Mouse (Mus musculus): Measurements from ENCODE around the gene Bglap2. TPM values are rescaled to one million over a fixed set of nuclear protein-coding genes. Genes with fewer than 3 reads are reported as not detected.
"Not testable (repeated sequence)": the region's sequence is repeated elsewhere in the genome, so short reads cannot be mapped to it uniquely, and the experiment has no call there.

The Bglap2 gene
- total and polyA plus RNA-seq, 2 experiments from 2014 or later: not detected

GRCm38 (mm10) chr3:88366830-88367428, 11.6 kb downstream of the Bglap2 start:
- H3K27me3 ChIP-seq (ENCODE audit: insufficient read depth, low read length); H3K4me1 ChIP-seq (ENCODE audit: insufficient read depth, low read length); H3K9me3 ChIP-seq (ENCODE audit: low read length); H3K36me3 ChIP-seq (ENCODE audit: insufficient read depth, low read length); H3K27ac ChIP-seq; H3K4me3 ChIP-seq (ENCODE audit: low read length); H3K9ac ChIP-seq (replicated peaks; ENCODE audit: low read length); DNase-seq (ENCODE audit: low spot score): not testable (repeated sequence)
- ATAC-seq: peak; percentile 76
- 3% methylated on average over 13 of the region's 22 CpGs for WGBS
- H3K4me2 ChIP-seq (ENCODE audit: low read depth, low read length): peak overlapping the region; percentile 18; the same call in 1 of the 2 replicates

DNA sequence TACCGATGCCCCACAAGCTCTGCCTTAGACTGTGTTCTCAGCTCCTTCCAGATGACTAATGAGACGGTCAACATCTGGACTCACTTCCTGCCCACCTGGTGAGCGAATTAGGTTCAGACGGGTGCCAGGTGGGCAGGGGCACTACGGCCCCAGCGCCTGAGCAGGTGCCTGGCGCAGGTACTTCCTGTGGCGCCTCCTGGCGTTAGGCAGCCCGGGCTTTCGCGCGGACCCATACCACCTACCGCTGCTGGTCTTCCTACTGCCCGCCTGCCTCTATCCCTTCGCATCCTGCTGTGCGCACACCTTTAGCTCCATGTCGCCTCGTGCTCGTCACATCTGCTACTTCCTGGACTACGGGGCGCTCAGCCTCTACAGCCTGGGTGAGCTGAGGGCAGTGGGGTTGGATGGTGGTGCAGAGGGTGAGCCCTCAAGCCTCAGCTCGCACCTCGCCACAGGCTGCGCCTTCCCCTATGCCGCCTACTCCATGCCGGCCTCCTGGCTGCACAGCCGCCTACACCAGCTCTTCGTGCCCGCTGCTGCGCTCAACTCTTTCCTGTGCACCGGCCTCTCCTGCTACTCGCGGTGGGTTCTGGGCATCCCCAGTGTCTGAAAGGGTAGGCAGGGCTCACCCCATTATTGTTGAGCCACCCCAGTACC, 12.7 kb downstream of the Bglap2 start:
- DNase-seq (ENCODE audit: low spot score) (no peak), ATAC-seq (no peak)
- Histone ChIP-seq H3K4me1 (ENCODE audit: insufficient read depth, low read length) (no peaks in the 10 kb centered on the region), H3K9me3 (ENCODE audit: low read length) (no peaks in the 10 kb centered on the region), H3K4me3 (ENCODE audit: low read length) (no peak overlapping the region), H3K4me2 (ENCODE audit: low read depth, low read length) (no peak overlapping the region), H3K27me3 (ENCODE audit: insufficient read depth, low read length) (no peaks in the 10 kb centered on the region), H3K36me3 (ENCODE audit: insufficient read depth, low read length) (peaks cover 12% of the 10 kb centered on the region), H3K27ac (no peak overlapping the region), H3K9ac (replicated peaks; ENCODE audit: low read length) (no peak overlapping the region)
- no peak for TF ChIP-seq CTCF (IDR thresholded peaks at IDR 0.05; ENCODE audit: low read depth)
- WGBS: 42% methylated on average over 34 of the region's 34 CpGs

- DNase-seq (ENCODE audit: low spot score): peak; percentile 27
- Histone ChIP-seq H3K9ac (replicated peaks; ENCODE audit: low read length) (no peak within 1 kb of the TSS), H3K27ac (peak within 1 kb of the TSS; percentile 59), H3K9me3 (ENCODE audit: low read length) (no peaks in the 10 kb centered on the region), H3K4me3 (ENCODE audit: low read length) (no peak within 1 kb of the TSS), H3K36me3 (ENCODE audit: insufficient read depth, low read length) (peaks cover 27% of the 10 kb centered on the region), H3K4me1 (ENCODE audit: insufficient read depth, low read length) (no peaks in the 10 kb centered on the region), H3K4me2 (ENCODE audit: low read depth, low read length) (peak within 1 kb of the TSS; percentile 19; the same call in 1 of the 2 replicates), H3K27me3 (ENCODE audit: insufficient read depth, low read length) (no peaks in the 10 kb centered on the region)
- WGBS: 2% methylated on average over 16 of the region's 16 CpGs
- no peak for TF ChIP-seq CTCF (IDR thresholded peaks at IDR 0.05; ENCODE audit: low read depth)
- peak; percentile 17; the same call in 1 of the 2 replicates for ATAC-seq
These were observed 14.2 kb downstream of the Bglap2 start, which contains the start of gene Paqr6 for GRCm38 (mm10) chr3:88364337-88364736. Paqr6 (plus strand) TSS chr3:88364584.

- TF ChIP-seq CTCF (IDR thresholded peaks at IDR 0.05; ENCODE audit: low read depth): no peak
- H3K4me2 ChIP-seq (ENCODE audit: low read depth, low read length): no peak overlapping the region
- peaks cover 33% of the 10 kb centered on the region for H3K36me3 ChIP-seq (ENCODE audit: insufficient read depth, low read length)
- H3K27ac ChIP-seq: peak overlapping the region; percentile 59
- no peak overlapping the region for H3K9ac ChIP-seq (replicated peaks; ENCODE audit: low read length)
- H3K27me3 ChIP-seq (ENCODE audit: insufficient read depth, low read length): no peaks in the 10 kb centered on the region
- H3K4me1 ChIP-seq (ENCODE audit: insufficient read depth, low read length): no peaks in the 10 kb centered on the region
- 32% methylated on average over 4 of the region's 4 CpGs for WGBS
- DNase-seq (ENCODE audit: low spot score): peak; percentile 48
- ATAC-seq: peak; percentile 70
- no peaks in the 10 kb centered on the region for H3K9me3 ChIP-seq (ENCODE audit: low read length)
- no peak overlapping the region for H3K4me3 ChIP-seq (ENCODE audit: low read length)
These were observed 14.8 kb downstream of the Bglap2 start for GRCm38 (mm10) chr3:88363700-88364099.

DNA sequence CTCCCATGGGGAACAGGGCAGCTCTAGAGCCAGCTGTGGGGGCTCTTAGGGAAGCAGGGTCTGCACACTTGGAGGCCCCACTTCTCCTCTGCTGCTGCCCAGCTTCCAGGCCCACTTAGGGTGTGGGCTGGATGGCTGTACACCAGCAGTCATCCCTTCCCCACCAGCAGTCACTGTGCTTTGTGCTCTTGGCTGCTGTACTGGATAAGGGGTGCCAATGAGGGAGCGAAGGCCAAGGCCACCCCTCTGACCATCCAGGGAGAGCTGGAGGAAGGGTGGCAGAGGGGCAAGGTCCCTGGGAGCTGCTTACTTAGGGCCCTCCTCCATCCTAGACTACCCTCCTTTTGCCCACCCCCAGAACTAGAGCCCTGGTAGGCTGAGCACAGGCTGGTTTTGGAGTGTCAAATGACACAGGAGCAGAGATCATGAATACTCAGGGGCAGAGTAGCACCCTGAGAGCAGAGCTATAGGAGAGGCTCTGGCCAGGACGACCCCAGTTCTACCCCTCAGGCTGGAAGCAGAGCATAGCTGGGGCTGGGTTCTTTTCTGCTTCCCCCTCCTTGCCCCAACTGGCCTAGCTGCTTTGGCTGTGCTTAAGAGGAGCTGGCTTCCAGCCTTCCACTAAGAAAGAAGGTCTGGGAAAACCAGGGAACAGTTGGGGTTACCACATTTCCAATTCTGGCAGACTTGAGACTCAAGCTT, 16.7 kb downstream of the Bglap2 start:
- DNase-seq (ENCODE audit: low spot score): peak; percentile 40
- no peak overlapping the region for H3K9ac ChIP-seq (replicated peaks; ENCODE audit: low read length)
- no peak overlapping the region for H3K4me3 ChIP-seq (ENCODE audit: low read length)
- H3K9me3 ChIP-seq (ENCODE audit: low read length): no peaks in the 10 kb centered on the region
- WGBS: 83% methylated on average over 2 of the region's 2 CpGs
- no peaks in the 10 kb centered on the region for H3K27me3 ChIP-seq (ENCODE audit: insufficient read depth, low read length)
- no peak overlapping the region for H3K4me2 ChIP-seq (ENCODE audit: low read depth, low read length)
- H3K4me1 ChIP-seq (ENCODE audit: insufficient read depth, low read length): no peaks in the 10 kb centered on the region
- H3K27ac ChIP-seq: peak overlapping the region; percentile 68
- TF ChIP-seq CTCF (IDR thresholded peaks at IDR 0.05; ENCODE audit: low read depth): no peak
- ATAC-seq: peak; percentile 60
- H3K36me3 ChIP-seq (ENCODE audit: insufficient read depth, low read length): peaks cover 48% of the 10 kb centered on the region

GRCm38 (mm10) chr3:88361096-88361495, 17.4 kb downstream of the Bglap2 start:
- H3K27ac ChIP-seq: peak overlapping the region; percentile 68; the same call in 1 of the 2 replicates
- DNase-seq (ENCODE audit: low spot score) (no peak), ATAC-seq (no peak)
- no peaks in the 10 kb centered on the region for H3K9me3 ChIP-seq (ENCODE audit: low read length)
- H3K9ac ChIP-seq (replicated peaks; ENCODE audit: low read length): no peak overlapping the region
- H3K36me3 ChIP-seq (ENCODE audit: insufficient read depth, low read length): peaks cover 54% of the 10 kb centered on the region
- 77% methylated on average over 6 of the region's 6 CpGs for WGBS
- H3K4me3 ChIP-seq (ENCODE audit: low read length): no peak overlapping the region
- no peak overlapping the region for H3K4me2 ChIP-seq (ENCODE audit: low read depth, low read length)
- no peak for TF ChIP-seq CTCF (IDR thresholded peaks at IDR 0.05; ENCODE audit: low read depth)
- no peaks in the 10 kb centered on the region for H3K27me3 ChIP-seq (ENCODE audit: insufficient read depth, low read length)
- H3K4me1 ChIP-seq (ENCODE audit: insufficient read depth, low read length): no peaks in the 10 kb centered on the region

Data from hindbrain, postnatal 0 days (tissue).